In the genomic region with DNA sequence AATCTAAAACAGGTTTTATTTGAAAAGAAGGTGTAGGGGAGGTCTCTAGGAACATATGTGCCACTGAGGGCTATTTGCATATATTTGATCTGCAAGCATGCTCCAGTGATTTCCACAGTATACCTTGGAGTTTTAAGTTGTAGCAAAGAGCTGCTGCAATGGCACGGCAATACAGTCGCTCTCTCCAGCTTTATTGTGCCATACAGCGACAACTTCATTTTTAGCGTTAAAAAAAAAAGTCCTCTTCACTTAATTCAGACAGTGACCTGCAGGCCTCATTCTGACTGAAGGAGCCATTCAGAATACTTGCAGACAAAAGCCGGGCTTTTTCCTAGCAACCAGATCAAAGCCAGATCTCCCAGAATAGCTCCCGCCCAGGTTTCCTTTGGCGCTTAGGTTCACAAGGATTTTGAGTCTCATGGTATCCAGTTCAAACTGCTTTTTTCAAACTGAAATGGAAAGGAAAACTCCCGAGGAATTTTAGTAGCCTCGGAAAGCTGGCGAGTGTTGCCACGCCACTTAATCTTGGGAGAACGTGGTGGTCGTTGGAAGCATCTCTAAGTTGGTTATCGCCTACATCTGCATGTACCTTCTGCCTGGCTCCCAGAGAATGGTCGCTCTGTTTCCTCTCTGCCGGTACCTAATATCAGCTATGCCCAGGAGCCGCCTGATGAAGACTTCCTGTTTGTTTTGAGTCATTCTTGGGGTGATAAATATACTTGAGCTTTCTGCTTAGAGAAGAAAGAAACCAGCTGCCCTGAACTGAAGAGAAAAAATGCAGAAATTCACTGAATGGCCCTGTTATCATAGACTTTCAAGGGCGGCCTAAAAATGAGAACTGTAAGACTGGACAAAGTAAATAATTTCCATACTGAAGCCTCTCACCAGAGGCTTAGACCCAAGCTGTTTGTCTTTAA, we compare ENCODE assay signal across 8 mouse cellular contexts.
DNase-seq lines count a peak whose midpoint lies in the region; ATAC-seq and TF ChIP-seq lines count a peak whose summit lies in the region.

No protein-coding gene starts in this region.

- peak overlapping the region; percentile 33 for H3K4me3 ChIP-seq in heart, adult 2 months
- peak overlapping the region; percentile 27 for H3K4me3 ChIP-seq in kidney, embryonic 16.5 days (ENCODE audit: low read length)

- intact Hi-C loops in heart, adult 2 months (cut with DNase I): no loop called here

- no peaks in the 10 kb centered on the region for H3K9me3 ChIP-seq in kidney, embryonic 16.5 days (ENCODE audit: low read length)

- DNase-seq in retina, postnatal 1 day: peak; percentile 29
- no peak for DNase-seq in retina, embryonic 14.5 days (ENCODE audit: low spot score)
- peak; percentile 35 to 39 for DNase-seq in heart, adult 2 months
- peak; percentile 39 for DNase-seq in lung, postnatal 36 days
- peak; percentile 43 for DNase-seq in yolk sac, embryonic 10.5 days (ENCODE audit: low spot score)
- no peak for DNase-seq in left cerebral cortex, adult 11 months (ENCODE audit: low spot score)
- DNase-seq in cerebellum, postnatal 14 days: no peak

- ATAC-seq in kidney, embryonic 16.5 days (ENCODE audit: low FRiP score, low TSS enrichment): peak; percentile 81

- H3K4me1 ChIP-seq in heart, adult 2 months (ENCODE audit: control insufficient read depth, insufficient read depth, low read length): peaks cover 1% of the 10 kb centered on the region; the same call in 1 of the 2 replicates
- H3K4me1 ChIP-seq in kidney, embryonic 16.5 days (ENCODE audit: insufficient read depth, low read length): peaks cover 16% of the 10 kb centered on the region; the same call in 1 of the 2 replicates

- peak overlapping the region; percentile 52 for H3K4me2 ChIP-seq in kidney, embryonic 16.5 days (replicated peaks; ENCODE audit: low read depth, low read length)

- TF ChIP-seq EP300 in heart, adult 2 months (IDR thresholded peaks at IDR 0.05; ENCODE audit: insufficient read depth, low read depth, low read length): no peak

- H3K36me3 ChIP-seq in heart, adult 2 months (ENCODE audit: control insufficient read depth, insufficient read depth, low read length): no peaks in the 10 kb centered on the region
- no peaks in the 10 kb centered on the region for H3K36me3 ChIP-seq in kidney, embryonic 16.5 days (ENCODE audit: insufficient read depth, low read length)

- WGBS in heart, adult 2 months: 27% methylated on average over 18 of the region's 18 CpGs
- WGBS in kidney, embryonic 16.5 days: 11% methylated on average over 18 of the region's 18 CpGs

- no peak for TF ChIP-seq POLR2A in heart, adult 2 months (IDR thresholded peaks at IDR 0.05; ENCODE audit: insufficient read depth, low read depth, low read length)

- no peak for TF ChIP-seq CTCF in heart, adult 2 months (IDR thresholded peaks at IDR 0.05)

- H3K79me2 ChIP-seq in heart, adult 2 months (replicated peaks; ENCODE audit: control insufficient read depth, insufficient read depth, low read length): no peaks in the 10 kb centered on the region

- H3K9ac ChIP-seq in heart, adult 2 months (ENCODE audit: low read depth, low read length): no peak overlapping the region
- H3K9ac ChIP-seq in kidney, embryonic 16.5 days (replicated peaks; ENCODE audit: low read length): peak overlapping the region; percentile 40; the same call in 1 of the 2 replicates

- H3K27me3 ChIP-seq in heart, adult 2 months (ENCODE audit: control insufficient read depth, insufficient read depth, low read length): no peaks in the 10 kb centered on the region
- H3K27me3 ChIP-seq in kidney, embryonic 16.5 days (ENCODE audit: insufficient read depth, low read length): no peaks in the 10 kb centered on the region

- H3K27ac ChIP-seq in heart, adult 2 months: peak overlapping the region; percentile 52
- H3K27ac ChIP-seq in kidney, embryonic 16.5 days (ENCODE audit: low read length): peak overlapping the region; percentile 77

Comparison
In these comparisons a context has a peak if more than half of its experiments do, and no peak if none do; other contexts are left out.
1. DNase-seq: peak in retina, postnatal 1 day (single experiment), heart, adult 2 months (2 of 2), lung, postnatal 36 days (single experiment) and yolk sac, embryonic 10.5 days (single experiment); none in retina, embryonic 14.5 days (single experiment), left cerebral cortex, adult 11 months (single experiment) and cerebellum, postnatal 14 days (0 of 2).